Mouse (Mus musculus) kidney, embryonic 16.5 days (tissue): Measurements from ENCODE around the gene Cemip. TPM values are rescaled to one million over a fixed set of nuclear protein-coding genes. Genes with fewer than 3 reads are reported as not detected.

Experiments used
- ATAC-seq: fragments of 200-750 bp; cut with Nextera tagmentation; 2 replicates; pipeline ENCODE4 v1.8.0; 2017; ENCODE audit warnings: moderate TSS enrichment; ENCODE audit not compliant: low FRiP score, low TSS enrichment
- H3K27ac ChIP-seq: fragments of 300-500 bp; sonication (generic); 2 replicates; pipeline ENCODE4 v1.5.1; 2014; ENCODE audit warnings: low read length
- H3K27me3 ChIP-seq: fragments of 300-500 bp; sonication (generic); 2 replicates; pipeline ENCODE4 v1.6.1; 2014; ENCODE audit warnings: low read length, control low read depth, mixed read lengths; ENCODE audit not compliant: insufficient read depth
- H3K36me3 ChIP-seq: fragments of 300-500 bp; sonication (generic); 2 replicates; pipeline ENCODE4 v1.6.1; 2014; ENCODE audit warnings: low read length, control low read depth, mixed read lengths; ENCODE audit not compliant: insufficient read depth
- H3K4me1 ChIP-seq: fragments of 300-500 bp; sonication (generic); 2 replicates; pipeline ENCODE4 v1.6.1; 2014; ENCODE audit warnings: low read length, control low read depth, mixed read lengths; ENCODE audit not compliant: insufficient read depth
- H3K4me2 ChIP-seq: fragments of 300-500 bp; sonication (generic); replicated peaks from 2 replicates; pipeline ENCODE4 v1.6.1; 2014; ENCODE audit warnings: low read depth, low read length
- H3K4me3 ChIP-seq: fragments of 300-500 bp; sonication (generic); 2 replicates; pipeline ENCODE4 v1.5.1; 2014; ENCODE audit warnings: mild to moderate bottlenecking, low read length
- H3K9ac ChIP-seq: fragments of 300-500 bp; sonication (generic); replicated peaks from 2 replicates; pipeline ENCODE4 v1.6.1; 2014; ENCODE audit warnings: low read length
- H3K9me3 ChIP-seq: fragments of 300-500 bp; sonication (generic); 2 replicates; pipeline ENCODE4 v1.6.1; 2016; ENCODE audit warnings: low read length, control low read depth
- WGBS: fragments of 180-500 bp; shearing (Covaris S2); extraction: QIAGEN DNeasy Blood & Tissue Kit; methylation state at CpG from one replicate; pipeline ENCODE4 v1.1.7; 2014; 5-methylcytosine and 5-hydroxymethylcytosine counted together
- polyA plus RNA-seq: library from polyadenylated mRNA; unstranded; fragments of >200 nt; fragmentation: Nextera tagmentation; extraction: Ambion mirVana; gene quantifications from 2 replicates; pipeline ENCODE4 v1.2.1, GENCODE M21; 2015

Gene Cemip
- polyA plus RNA-seq, 1 experiment from 2014 or later = 0.26 TPM

DNA sequence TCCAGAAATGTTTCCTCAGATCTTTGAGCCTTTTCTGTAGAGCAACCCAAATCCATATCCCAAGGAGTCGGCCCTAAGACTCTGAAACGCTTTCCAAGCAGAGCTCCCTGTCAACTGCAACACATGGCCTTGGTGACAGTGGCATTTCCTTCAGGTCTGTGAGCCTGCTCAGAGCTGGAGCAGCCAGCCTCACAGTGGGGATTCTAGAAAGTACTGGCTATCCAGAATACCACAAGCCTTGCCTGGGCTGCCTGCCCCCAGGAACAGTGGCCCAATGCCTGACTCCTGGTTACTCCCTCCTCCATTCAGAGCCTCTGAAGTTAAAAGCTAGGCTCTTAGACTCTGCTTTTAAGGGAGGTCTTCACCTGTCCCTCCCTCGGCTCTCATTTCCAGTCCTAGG lies 12.4 kb downstream of the Cemip start:
- H3K27ac ChIP-seq = no peak overlapping the region
- 73% methylated on average over 3 of the region's 3 CpGs for WGBS

DNA sequence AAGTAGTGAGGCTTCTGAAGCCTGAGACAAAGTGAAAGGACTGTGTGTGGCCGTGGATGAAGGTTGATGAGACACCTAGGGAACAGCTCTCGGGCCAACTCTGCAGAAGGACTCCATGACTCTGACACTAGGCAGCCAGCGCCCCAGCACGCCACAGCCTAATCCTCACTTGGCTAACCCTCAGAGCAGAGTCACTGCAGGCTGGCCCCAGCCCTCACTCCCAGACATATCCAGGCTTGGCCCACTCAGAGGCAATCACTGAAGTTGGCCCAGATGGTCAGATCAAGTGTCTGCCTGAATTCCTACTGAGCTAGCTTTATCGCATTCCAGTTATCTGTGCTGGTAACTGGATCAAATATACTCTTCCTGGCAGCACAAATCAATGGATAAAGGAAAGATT lies 17.4 kb downstream of the Cemip start:
- no peaks in the 10 kb centered on the region for H3K4me1 ChIP-seq
- H3K27ac ChIP-seq = no peak overlapping the region
- WGBS = 72% methylated on average over 5 of the region's 5 CpGs
- H3K36me3 ChIP-seq = no peaks in the 10 kb centered on the region
- H3K9me3 ChIP-seq = no peaks in the 10 kb centered on the region
- no peaks in the 10 kb centered on the region for H3K27me3 ChIP-seq
- no peak overlapping the region for H3K4me2 ChIP-seq
- no peak overlapping the region for H3K4me3 ChIP-seq
- ATAC-seq = no peak
- H3K9ac ChIP-seq = no peak overlapping the region

More for the DNA sequence above, 12.4 kb downstream of the Cemip start:
- Histone ChIP-seq H3K4me2 (no peak overlapping the region), H3K4me1 (no peaks in the 10 kb centered on the region), H3K9ac (no peak overlapping the region), H3K4me3 (no peak overlapping the region), H3K36me3 (no peaks in the 10 kb centered on the region), H3K9me3 (no peaks in the 10 kb centered on the region), H3K27me3 (no peaks in the 10 kb centered on the region)
- ATAC-seq = no peak

DNA sequence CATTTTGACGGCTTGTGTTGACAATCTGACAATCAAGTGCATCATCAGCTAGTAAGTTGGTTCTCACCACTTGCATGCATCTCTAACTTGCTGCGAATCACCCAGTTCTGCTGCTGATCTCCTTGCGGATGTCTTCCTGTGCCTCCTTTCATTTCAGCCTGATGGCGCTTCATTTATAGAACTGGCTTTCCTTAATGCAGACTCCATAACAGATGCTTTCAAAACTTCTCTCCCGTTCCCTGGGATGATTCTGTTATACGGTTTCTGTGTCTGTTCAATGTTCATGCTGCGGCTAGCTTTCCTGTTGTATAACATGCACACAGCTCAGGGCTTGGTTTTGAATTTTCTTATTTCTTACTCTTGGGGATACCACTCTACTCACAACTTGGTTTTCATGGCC lies 26.5 kb downstream of the Cemip start:
- Histone ChIP-seq H3K27ac (no peak overlapping the region), H3K27me3 (no peaks in the 10 kb centered on the region), H3K4me2 (no peak overlapping the region), H3K9ac (no peak overlapping the region), H3K4me1 (peaks cover 9% of the 10 kb centered on the region; the same call in 1 of the 2 replicates), H3K36me3 (no peaks in the 10 kb centered on the region), H3K9me3 (no peaks in the 10 kb centered on the region), H3K4me3 (no peak overlapping the region)
- 93% methylated on average over 7 of the region's 7 CpGs for WGBS
- ATAC-seq = no peak

DNA sequence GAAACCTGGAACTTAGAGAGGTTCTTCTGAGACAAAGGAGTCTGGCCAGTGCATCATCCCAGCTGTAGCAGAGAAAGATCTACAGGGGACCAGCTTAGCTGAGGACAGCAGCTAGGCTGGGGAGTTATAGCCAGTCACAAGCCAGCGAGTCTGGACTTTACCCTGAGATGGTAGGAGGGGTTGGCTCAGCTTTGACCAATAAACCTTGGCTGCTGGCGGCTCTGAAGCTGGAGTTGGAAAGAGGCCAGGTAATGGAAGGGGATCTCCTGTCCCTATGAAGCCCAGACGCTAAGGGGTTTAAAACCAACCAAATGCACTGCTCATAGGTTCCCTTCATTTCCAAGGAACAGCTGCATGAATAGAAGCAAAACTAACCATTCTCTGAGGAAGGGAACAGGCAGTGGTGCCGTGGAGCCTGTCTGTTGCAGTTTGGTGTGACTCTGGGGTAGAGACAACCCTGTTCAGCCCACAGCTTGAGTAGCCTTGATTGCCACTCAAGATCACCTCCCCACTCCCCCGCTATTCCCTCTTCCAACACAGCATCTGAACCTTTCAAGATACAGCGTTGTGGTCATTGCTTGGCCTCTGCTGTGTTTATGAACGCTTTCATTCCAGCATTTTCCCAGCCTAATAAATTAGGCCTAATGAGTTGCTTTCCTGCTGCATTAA lies 30.2 kb downstream of the Cemip start:
- 41% methylated on average over 7 of the region's 7 CpGs for WGBS
- Histone ChIP-seq H3K4me1 (peaks cover 9% of the 10 kb centered on the region; the same call in 1 of the 2 replicates), H3K9ac (no peak overlapping the region), H3K4me3 (no peak overlapping the region), H3K27ac (peak overlapping the region; percentile 62), H3K27me3 (no peaks in the 10 kb centered on the region), H3K4me2 (no peak overlapping the region; the same call in 1 of the 2 replicates), H3K9me3 (no peaks in the 10 kb centered on the region), H3K36me3 (no peaks in the 10 kb centered on the region)
- ATAC-seq = peak; percentile 91

DNA sequence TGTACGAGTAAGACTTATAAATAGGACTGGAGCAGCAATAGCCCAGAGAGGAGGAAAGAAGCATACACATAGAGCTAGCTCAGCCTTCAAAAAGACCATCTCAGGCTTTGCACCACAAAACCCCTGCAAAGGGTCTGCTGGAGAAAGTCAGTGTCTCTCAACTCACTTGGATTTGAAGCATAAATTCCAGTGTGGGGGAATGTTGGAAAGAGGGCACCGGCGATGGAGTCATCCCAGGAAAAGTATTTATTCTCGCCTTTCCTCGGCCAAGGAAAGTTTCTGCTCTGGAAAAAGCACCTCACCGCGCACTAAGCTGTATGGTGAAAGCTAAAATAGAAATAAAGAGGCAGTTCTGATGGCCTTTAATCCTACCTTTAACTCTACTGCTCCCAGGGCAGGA lies 32.4 kb downstream of the Cemip start:
- Histone ChIP-seq H3K4me2 (no peak overlapping the region), H3K27ac (no peak overlapping the region), H3K4me3 (no peak overlapping the region), H3K4me1 (peaks cover 9% of the 10 kb centered on the region; the same call in 1 of the 2 replicates), H3K36me3 (no peaks in the 10 kb centered on the region), H3K9me3 (no peaks in the 10 kb centered on the region), H3K9ac (no peak overlapping the region), H3K27me3 (no peaks in the 10 kb centered on the region)
- no peak for ATAC-seq
- 88% methylated on average over 7 of the region's 7 CpGs for WGBS

DNA sequence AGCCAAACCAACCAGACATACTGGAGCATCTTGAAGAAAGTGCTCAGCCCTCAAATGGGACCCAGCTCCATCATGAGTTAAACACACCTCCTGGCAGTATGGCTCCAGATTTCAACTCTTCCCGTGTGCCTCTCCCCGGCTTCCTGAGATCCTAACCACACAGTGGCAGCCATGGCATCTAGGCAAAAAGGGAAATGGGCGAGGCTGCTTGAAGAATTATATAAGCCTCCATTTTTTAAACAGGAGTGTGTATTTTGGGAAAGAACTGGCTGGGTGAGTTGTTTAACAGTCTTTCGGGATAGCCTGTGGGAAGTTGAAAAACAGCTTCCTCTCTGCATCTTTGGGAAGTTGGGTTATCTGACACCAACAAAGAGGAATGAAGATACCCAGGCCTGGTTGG lies 34.9 kb downstream of the Cemip start:
- ATAC-seq = no peak
- H3K4me2 ChIP-seq = no peak overlapping the region
- peaks cover 7% of the 10 kb centered on the region; the same call in 1 of the 2 replicates for H3K9me3 ChIP-seq
- H3K9ac ChIP-seq = no peak overlapping the region
- no peaks in the 10 kb centered on the region for H3K36me3 ChIP-seq
- H3K4me3 ChIP-seq = no peak overlapping the region
- no peaks in the 10 kb centered on the region for H3K27me3 ChIP-seq
- WGBS = 80% methylated on average over 4 of the region's 4 CpGs
- no peak overlapping the region for H3K27ac ChIP-seq
- peaks cover 5% of the 10 kb centered on the region; the same call in 1 of the 2 replicates for H3K4me1 ChIP-seq

DNA sequence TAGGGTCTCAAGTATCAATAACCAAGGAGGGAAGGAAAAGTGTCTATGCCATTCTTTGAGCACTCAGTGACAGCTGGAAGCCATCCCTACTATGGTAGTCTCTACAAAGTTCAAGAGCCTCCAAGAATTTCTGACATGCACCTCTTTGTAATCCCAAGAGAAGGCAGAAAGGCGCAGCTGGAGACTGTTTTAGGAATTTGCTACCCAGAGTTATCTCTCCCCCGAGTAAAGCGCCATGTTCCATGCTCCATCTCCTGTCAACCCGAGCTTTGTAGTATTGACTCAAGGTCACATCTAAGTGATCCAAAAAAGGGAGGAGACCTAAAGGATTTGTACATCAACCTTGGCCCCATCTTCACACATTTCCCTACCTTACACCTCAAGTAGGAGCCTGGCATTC lies 40.8 kb downstream of the Cemip start:
- no peak for ATAC-seq
- Histone ChIP-seq H3K27ac (no peak overlapping the region), H3K4me2 (no peak overlapping the region), H3K27me3 (no peaks in the 10 kb centered on the region), H3K4me1 (no peaks in the 10 kb centered on the region), H3K4me3 (no peak overlapping the region), H3K9ac (no peak overlapping the region), H3K36me3 (no peaks in the 10 kb centered on the region), H3K9me3 (peaks cover 7% of the 10 kb centered on the region; the same call in 1 of the 2 replicates)
- 66% methylated on average over 4 of the region's 4 CpGs for whole genome bisulfite sequencing

DNA sequence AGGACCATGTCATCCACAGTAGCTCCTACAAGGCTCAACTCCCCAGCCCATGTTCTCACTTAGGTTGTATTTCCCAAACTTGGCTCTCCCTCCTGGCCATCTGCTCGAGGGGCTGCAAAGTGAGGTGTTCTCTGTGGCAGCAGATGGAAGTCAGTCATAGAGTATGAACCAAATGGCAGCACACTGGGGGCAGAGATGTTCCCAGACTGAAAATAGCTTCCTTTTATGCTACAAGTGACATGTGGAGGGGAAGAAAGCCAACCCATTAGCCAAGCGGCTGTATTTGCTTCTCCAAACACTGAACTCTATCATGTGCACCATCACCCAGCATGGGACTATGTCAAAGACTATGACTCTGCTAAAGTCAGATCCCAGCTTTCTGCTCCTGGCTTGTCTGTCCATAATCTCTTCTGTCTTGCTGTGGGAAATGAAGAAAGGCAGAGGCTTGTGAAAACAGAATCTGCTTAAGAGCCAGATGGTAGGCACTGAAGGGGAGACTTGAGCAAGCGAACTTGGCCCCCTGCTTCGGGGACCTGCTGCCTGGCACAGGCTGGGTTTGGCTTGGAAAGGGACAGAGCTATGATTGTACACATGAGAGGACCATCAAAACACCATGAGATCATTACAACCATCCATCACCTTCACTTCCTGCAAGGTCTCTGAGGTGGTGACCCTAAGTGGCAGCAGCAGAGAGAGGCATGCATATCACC lies 41.6 kb downstream of the Cemip start:
- 68% methylated on average over 4 of the region's 4 CpGs for WGBS

DNA sequence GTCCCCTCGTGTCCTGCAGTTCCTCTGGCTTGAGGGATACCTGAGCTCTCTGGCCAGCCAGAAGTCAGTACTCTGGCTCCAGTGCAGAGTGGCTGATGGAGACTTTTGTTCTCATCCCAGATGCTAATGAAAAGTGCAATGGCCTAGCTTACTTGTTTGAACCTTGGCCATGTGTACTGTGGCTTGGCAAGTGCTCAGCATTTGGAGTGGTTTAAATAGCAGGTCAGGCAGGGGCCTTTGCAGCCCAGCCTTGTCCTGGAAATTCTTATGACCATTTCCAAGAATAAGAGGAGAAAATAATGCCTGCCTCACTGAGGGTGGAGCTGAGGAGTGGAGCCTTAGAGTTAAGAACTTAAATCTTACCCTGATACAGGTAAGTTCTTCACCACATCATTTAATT lies 43.6 kb downstream of the Cemip start:
- WGBS = 65% methylated on average over 1 of the region's 1 CpGs

More for the DNA sequence above, 41.6 kb downstream of the Cemip start:
- Histone ChIP-seq H3K4me1 (peaks cover 5% of the 10 kb centered on the region; the same call in 1 of the 2 replicates), H3K9ac (no peak overlapping the region), H3K9me3 (peaks cover 7% of the 10 kb centered on the region; the same call in 1 of the 2 replicates), H3K36me3 (no peaks in the 10 kb centered on the region), H3K27me3 (no peaks in the 10 kb centered on the region), H3K4me3 (no peak overlapping the region), H3K4me2 (no peak overlapping the region), H3K27ac (no peak overlapping the region)
- no peak for ATAC-seq

More for the DNA sequence above, 43.6 kb downstream of the Cemip start:
- H3K4me3 ChIP-seq = no peak overlapping the region
- no peaks in the 10 kb centered on the region for H3K9me3 ChIP-seq
- no peak overlapping the region for H3K27ac ChIP-seq
- peaks cover 5% of the 10 kb centered on the region; the same call in 1 of the 2 replicates for H3K4me1 ChIP-seq
- no peaks in the 10 kb centered on the region for H3K36me3 ChIP-seq
- no peak overlapping the region for H3K4me2 ChIP-seq
- H3K9ac ChIP-seq = no peak overlapping the region
- ATAC-seq = no peak
- H3K27me3 ChIP-seq = no peaks in the 10 kb centered on the region
